Mouse (Mus musculus) cerebellum, adult 9-11 months (tissue): ENCODE measurements around the gene Gm11037.
"Not testable (repeated sequence)": the region's sequence is repeated elsewhere in the genome, so short reads cannot be mapped to it uniquely, and the experiment has no call there.

Source experiments
- DNase-seq: peaks from one replicate; pipeline ENCODE4 v3.0.0; 2022

Gm11037 gene

GRCm38 (mm10) chr2:131132930-131133547, at the start of gene Gm11037:
Gm11037 (plus strand) TSS chr2:131133497.
- DNase-seq: no peak

- DNase-seq: no peak
These were observed 49.1 kb upstream of the Gm11037 start for GRCm38 (mm10) chr2:131084206-131084605.

- no peak for DNase-seq
These were observed 46.5 kb upstream of the Gm11037 start, which contains the start of gene Siglec1 for GRCm38 (mm10) chr2:131086667-131087390. Siglec1 (minus strand) TSS chr2:131086765.

- DNase-seq: no peak
These were observed 44.7 kb upstream of the Gm11037 start for GRCm38 (mm10) chr2:131088581-131088980.

- DNase-seq: no peak
These were observed 43.7 kb upstream of the Gm11037 start for GRCm38 (mm10) chr2:131089634-131090033.

- DNase-seq: no peak
These were observed 42.4 kb upstream of the Gm11037 start for GRCm38 (mm10) chr2:131090852-131091251.

GRCm38 (mm10) chr2:131093577-131093976, 39.7 kb upstream of the Gm11037 start:
- DNase-seq: no peak

- DNase-seq: peak; percentile 53
These were observed 38.5 kb upstream of the Gm11037 start for GRCm38 (mm10) chr2:131094823-131095222.

GRCm38 (mm10) chr2:131096101-131096795, 37.0 kb upstream of the Gm11037 start:
- DNase-seq: no peak

GRCm38 (mm10) chr2:131097087-131097486, 36.2 kb upstream of the Gm11037 start:
- DNase-seq: no peak

- no peak for DNase-seq
These were observed 31.8 kb upstream of the Gm11037 start for GRCm38 (mm10) chr2:131101530-131101929.

GRCm38 (mm10) chr2:131104021-131104420, 29.3 kb upstream of the Gm11037 start:
- no peak for DNase-seq

- DNase-seq: not testable (repeated sequence)
These were observed 28.2 kb upstream of the Gm11037 start for GRCm38 (mm10) chr2:131105061-131105460.

GRCm38 (mm10) chr2:131105989-131106388, 27.3 kb upstream of the Gm11037 start:
- DNase-seq: no peak

- no peak for DNase-seq
These were observed 14.2 kb upstream of the Gm11037 start for GRCm38 (mm10) chr2:131118968-131119574.

- DNase-seq: no peak
These were observed 9.1 kb upstream of the Gm11037 start for GRCm38 (mm10) chr2:131124166-131124565.

GRCm38 (mm10) chr2:131125157-131125963, 7.9 kb upstream of the Gm11037 start:
- no peak for DNase-seq

GRCm38 (mm10) chr2:131125964-131126815, 7.1 kb upstream of the Gm11037 start:
- DNase-seq: no peak

GRCm38 (mm10) chr2:131127161-131127730, 6.1 kb upstream of the Gm11037 start, which contains the start of gene Hspa12b:
Hspa12b (plus strand) TSS chr2:131127280.
- DNase-seq: no peak

GRCm38 (mm10) chr2:131128211-131128610, 5.1 kb upstream of the Gm11037 start:
- DNase-seq: no peak

GRCm38 (mm10) chr2:131128636-131129157, 4.6 kb upstream of the Gm11037 start:
- DNase-seq: no peak
